Mouse (Mus musculus): Measurements from ENCODE around the gene Cog2. TPM values are rescaled to one million over a fixed set of nuclear protein-coding genes. Genes with fewer than 3 reads are reported as not detected.

Gene Cog2
- total RNA-seq, 1 experiment = 31.4 TPM

- no peak for TF ChIP-seq MAFK (IDR thresholded peaks at IDR 0.05; ENCODE audit: insufficient read depth, low read depth, low read length)
- no peak for TF ChIP-seq CHD2 (IDR thresholded peaks at IDR 0.05; ENCODE audit: low read depth, low read length)
- no peak for TF ChIP-seq ZNF384 (IDR thresholded peaks at IDR 0.05; ENCODE audit: low read depth, low read length)
- TF ChIP-seq HCFC1 (IDR thresholded peaks at IDR 0.05; ENCODE audit: borderline replicate concordance, insufficient read depth, low read length) = no peak
- TF ChIP-seq ZC3H11A (IDR thresholded peaks at IDR 0.05; ENCODE audit: borderline replicate concordance, low read depth, low read length) = no peak
- Histone ChIP-seq H3K36me3 (ENCODE audit: control insufficient read depth, insufficient read depth, low read length, poor library complexity, severe bottlenecking) (no peaks in the 10 kb centered on the region), H3K9me3 (ENCODE audit: control insufficient read depth, insufficient read depth, low read depth, low read length) (no peaks in the 10 kb centered on the region), H3K4me3 (ENCODE audit: insufficient read depth in 1 of 2, low read depth in 1 of 2, low read length in 2 of 2, poor library complexity in 1 of 2, severe bottlenecking in 1 of 2) (no peak overlapping the region), H3K9ac (ENCODE audit: insufficient read depth, low read depth, low read length, poor library complexity, severe bottlenecking) (no peak overlapping the region), H3K27ac (ENCODE audit: insufficient read depth, low read depth, low read length, poor library complexity, severe bottlenecking) (no peak overlapping the region), H3K4me1 (ENCODE audit: control insufficient read depth in 2 of 2, insufficient read depth in 2 of 2, low read length in 2 of 2, poor library complexity in 1 of 2) (no peaks in the 10 kb centered on the region)
- in situ Hi-C loops (cut with MboI; ENCODE audit: low sequenced_read_pairs in 2 of 2, unreplicated experiment in 2 of 2) = no loop called here
- no peak for DNase-seq (ENCODE audit: low read depth, low spot score)
Measured at GRCm38 (mm10) chr8:124516039-124516438, 4.5 kb upstream of the Cog2 start.

- in situ Hi-C loops (cut with MboI; ENCODE audit: low sequenced_read_pairs in 2 of 2, unreplicated experiment in 2 of 2) = no loop called here
- H3K9ac ChIP-seq (ENCODE audit: insufficient read depth, low read depth, low read length, poor library complexity, severe bottlenecking) = no peak overlapping the region
- no peaks in the 10 kb centered on the region for H3K9me3 ChIP-seq (ENCODE audit: control insufficient read depth, insufficient read depth, low read depth, low read length)
- H3K4me1 ChIP-seq (ENCODE audit: control insufficient read depth in 2 of 2, insufficient read depth in 2 of 2, low read length in 2 of 2, poor library complexity in 1 of 2) = no peaks in the 10 kb centered on the region
- no peak for TF ChIP-seq MAFK (IDR thresholded peaks at IDR 0.05; ENCODE audit: insufficient read depth, low read depth, low read length)
- no peak for TF ChIP-seq HCFC1 (IDR thresholded peaks at IDR 0.05; ENCODE audit: borderline replicate concordance, insufficient read depth, low read length)
- TF ChIP-seq ZC3H11A (IDR thresholded peaks at IDR 0.05; ENCODE audit: borderline replicate concordance, low read depth, low read length) = no peak
- no peak overlapping the region for H3K4me3 ChIP-seq (ENCODE audit: insufficient read depth in 1 of 2, low read depth in 1 of 2, low read length in 2 of 2, poor library complexity in 1 of 2, severe bottlenecking in 1 of 2)
- no peak overlapping the region for H3K27ac ChIP-seq (ENCODE audit: insufficient read depth, low read depth, low read length, poor library complexity, severe bottlenecking)
- no peaks in the 10 kb centered on the region for H3K36me3 ChIP-seq (ENCODE audit: control insufficient read depth, insufficient read depth, low read length, poor library complexity, severe bottlenecking)
- DNase-seq (ENCODE audit: low read depth, low spot score) = no peak
Measured at GRCm38 (mm10) chr8:124516525-124516924, 4.0 kb upstream of the Cog2 start.

- Histone ChIP-seq H3K4me3 (ENCODE audit: insufficient read depth in 1 of 2, low read depth in 1 of 2, low read length in 2 of 2, poor library complexity in 1 of 2, severe bottlenecking in 1 of 2) (no peak overlapping the region), H3K36me3 (ENCODE audit: control insufficient read depth, insufficient read depth, low read length, poor library complexity, severe bottlenecking) (no peaks in the 10 kb centered on the region), H3K4me1 (ENCODE audit: control insufficient read depth in 2 of 2, insufficient read depth in 2 of 2, low read length in 2 of 2, poor library complexity in 1 of 2) (peaks cover 0 to 2% of the 10 kb centered on the region in 2 experiments; a peak in 1 of 4 replicates), H3K9ac (ENCODE audit: insufficient read depth, low read depth, low read length, poor library complexity, severe bottlenecking) (no peak overlapping the region), H3K9me3 (ENCODE audit: control insufficient read depth, insufficient read depth, low read depth, low read length) (no peaks in the 10 kb centered on the region), H3K27ac (ENCODE audit: insufficient read depth, low read depth, low read length, poor library complexity, severe bottlenecking) (no peak overlapping the region)
- no peak for DNase-seq (ENCODE audit: low read depth, low spot score)
- TF ChIP-seq ZNF384 (IDR thresholded peaks at IDR 0.05; ENCODE audit: low read depth, low read length) = no peak
- TF ChIP-seq ZC3H11A (IDR thresholded peaks at IDR 0.05; ENCODE audit: borderline replicate concordance, low read depth, low read length) = no peak
- in situ Hi-C loops (cut with MboI; ENCODE audit: low sequenced_read_pairs in 2 of 2, unreplicated experiment in 2 of 2) = no loop called here
Measured at GRCm38 (mm10) chr8:124517142-124517541, 3.4 kb upstream of the Cog2 start.

- Histone ChIP-seq H3K36me3 (ENCODE audit: control insufficient read depth, insufficient read depth, low read length, poor library complexity, severe bottlenecking) (peaks cover 11% of the 10 kb centered on the region), H3K9me3 (ENCODE audit: control insufficient read depth, insufficient read depth, low read depth, low read length) (no peaks in the 10 kb centered on the region), H3K9ac (ENCODE audit: insufficient read depth, low read depth, low read length, poor library complexity, severe bottlenecking) (no peak overlapping the region), H3K27ac (ENCODE audit: insufficient read depth, low read depth, low read length, poor library complexity, severe bottlenecking) (no peak overlapping the region), H3K4me3 (ENCODE audit: insufficient read depth in 1 of 2, low read depth in 1 of 2, low read length in 2 of 2, poor library complexity in 1 of 2, severe bottlenecking in 1 of 2) (no peak overlapping the region), H3K4me1 (ENCODE audit: control insufficient read depth in 2 of 2, insufficient read depth in 2 of 2, low read length in 2 of 2, poor library complexity in 1 of 2) (peaks cover 0 to 2% of the 10 kb centered on the region in 2 experiments; a peak in 1 of 4 replicates)
- in situ Hi-C loops (cut with MboI; ENCODE audit: low sequenced_read_pairs in 2 of 2, unreplicated experiment in 2 of 2) = no loop called here
- no peak for TF ChIP-seq CHD2 (IDR thresholded peaks at IDR 0.05; ENCODE audit: low read depth, low read length)
- TF ChIP-seq HCFC1 (IDR thresholded peaks at IDR 0.05; ENCODE audit: borderline replicate concordance, insufficient read depth, low read length) = no peak
- TF ChIP-seq ZNF384 (IDR thresholded peaks at IDR 0.05; ENCODE audit: low read depth, low read length) = no peak
- no peak for TF ChIP-seq ZC3H11A (IDR thresholded peaks at IDR 0.05; ENCODE audit: borderline replicate concordance, low read depth, low read length)
- TF ChIP-seq MAFK (IDR thresholded peaks at IDR 0.05; ENCODE audit: insufficient read depth, low read depth, low read length) = no peak
- DNase-seq (ENCODE audit: low read depth, low spot score) = no peak
Measured at GRCm38 (mm10) chr8:124521946-124522345, 1.4 kb downstream of the Cog2 start.

GRCm38 (mm10) chr8:124526261-124526660 is 5.7 kb downstream of the Cog2 start:
- H3K9ac ChIP-seq (ENCODE audit: insufficient read depth, low read depth, low read length, poor library complexity, severe bottlenecking) = no peak overlapping the region
- no peak for DNase-seq (ENCODE audit: low read depth, low spot score)
- in situ Hi-C loops (cut with MboI; ENCODE audit: low sequenced_read_pairs in 2 of 2, unreplicated experiment in 2 of 2) = no loop called here
- H3K4me3 ChIP-seq (ENCODE audit: insufficient read depth in 1 of 2, low read depth in 1 of 2, low read length in 2 of 2, poor library complexity in 1 of 2, severe bottlenecking in 1 of 2) = no peak overlapping the region
- H3K4me1 ChIP-seq (ENCODE audit: control insufficient read depth in 2 of 2, insufficient read depth in 2 of 2, low read length in 2 of 2, poor library complexity in 1 of 2) = peaks cover 0 to 5% of the 10 kb centered on the region in 2 experiments; a peak in 2 of 4 replicates
- H3K9me3 ChIP-seq (ENCODE audit: control insufficient read depth, insufficient read depth, low read depth, low read length) = no peaks in the 10 kb centered on the region
- no peak for TF ChIP-seq ZC3H11A (IDR thresholded peaks at IDR 0.05; ENCODE audit: borderline replicate concordance, low read depth, low read length)
- TF ChIP-seq CHD2 (IDR thresholded peaks at IDR 0.05; ENCODE audit: low read depth, low read length) = no peak
- TF ChIP-seq MAFK (IDR thresholded peaks at IDR 0.05; ENCODE audit: insufficient read depth, low read depth, low read length) = no peak
- TF ChIP-seq HCFC1 (IDR thresholded peaks at IDR 0.05; ENCODE audit: borderline replicate concordance, insufficient read depth, low read length) = no peak
- no peak for TF ChIP-seq ZNF384 (IDR thresholded peaks at IDR 0.05; ENCODE audit: low read depth, low read length)
- H3K36me3 ChIP-seq (ENCODE audit: control insufficient read depth, insufficient read depth, low read length, poor library complexity, severe bottlenecking) = peaks cover 17% of the 10 kb centered on the region
- H3K27ac ChIP-seq (ENCODE audit: insufficient read depth, low read depth, low read length, poor library complexity, severe bottlenecking) = no peak overlapping the region

All from ES-E14 (cell line).